In the genomic region with DNA sequence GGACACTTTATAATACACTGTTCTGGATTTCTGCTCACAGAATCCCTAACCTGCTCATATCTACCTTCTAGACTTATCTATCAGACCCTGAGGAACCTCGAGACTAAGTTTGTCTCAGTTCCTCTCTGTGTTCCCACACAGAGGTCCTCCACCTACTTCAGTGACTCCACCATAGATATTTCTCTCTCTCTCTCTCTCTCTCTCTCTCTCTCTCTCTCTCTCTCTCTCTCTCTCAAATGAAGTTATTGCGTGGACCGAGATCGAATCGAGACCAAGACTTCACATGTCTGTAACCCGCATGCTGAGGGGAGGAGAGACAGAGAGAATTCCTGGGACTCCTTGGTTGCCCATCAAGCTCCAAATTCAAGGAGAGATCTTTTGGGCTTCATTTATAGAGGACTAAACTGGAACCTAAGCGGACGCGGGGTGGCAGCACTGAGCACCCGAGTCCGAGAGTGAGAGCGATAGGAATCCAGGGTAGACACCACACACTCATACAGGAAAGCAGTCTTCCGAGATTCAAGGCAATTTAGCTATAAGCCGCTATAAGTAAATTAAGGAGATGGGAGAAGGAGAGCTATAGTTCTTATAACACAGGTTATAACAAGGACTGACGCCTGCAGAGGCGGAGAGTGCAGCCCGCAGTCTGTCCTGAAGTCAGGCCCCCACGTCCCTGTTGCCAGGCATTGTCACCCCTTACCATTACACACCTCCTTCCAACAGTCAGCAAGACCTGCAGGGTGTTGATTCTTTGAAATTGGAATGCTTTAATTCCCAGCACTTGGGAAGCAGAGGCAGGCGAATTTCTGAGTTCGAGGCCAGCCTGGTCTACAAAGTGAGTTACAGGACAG, we compare ENCODE assay signal across 8 mouse cellular contexts. TPM values are rescaled to one million over a fixed set of nuclear protein-coding genes. Genes with fewer than 3 reads are reported as not detected.
DNase-seq lines count a peak whose midpoint lies in the region; ATAC-seq lines count a peak whose summit lies in the region.

No protein-coding gene starts in this region.

- H3K4me2 ChIP-seq in intestine, embryonic 15.5 days (replicated peaks): peak overlapping the region; percentile 56

- DNase-seq in adrenal gland, adult (ENCODE audit: inconsistent age in 2 of 2, low spot score in 1 of 2): peak; percentile 84 to 96
- peak; percentile 92 for DNase-seq in embryo, embryonic 10.5 days (ENCODE audit: low spot score)
- DNase-seq in gastrocnemius, postnatal 14 days: peak; percentile 81
- DNase-seq in left cerebral cortex, postnatal 25 days (ENCODE audit: low spot score in 2 of 2): peak; percentile 85 to 91
- DNase-seq in midbrain, embryonic 10.5 days (ENCODE audit: low spot score): peak; percentile 78
- peak; percentile 91 for DNase-seq in right cerebral cortex, postnatal 4 days

- ATAC-seq in intestine, embryonic 15.5 days: peak; percentile 76
- ATAC-seq in inflammation-experienced regulatory T-cells, adult 6 months: no peak

- no peaks in the 10 kb centered on the region for H3K27me3 ChIP-seq in intestine, embryonic 15.5 days (replicated peaks)
- H3K27me3 ChIP-seq in midbrain, embryonic 10.5 days (ENCODE audit: low read depth, poor library complexity, severe bottlenecking): no peaks in the 10 kb centered on the region

- 0 out of 2 replicates have a peak overlapping the region, but pooled peaks have one; percentile 22 for H3K4me3 ChIP-seq in intestine, embryonic 15.5 days (replicated peaks)
- H3K4me3 ChIP-seq in midbrain, embryonic 10.5 days: peak overlapping the region; percentile 42

- H3K27ac ChIP-seq in intestine, embryonic 15.5 days: no peak overlapping the region
- no peak overlapping the region for H3K27ac ChIP-seq in midbrain, embryonic 10.5 days (replicated peaks)

- no peak overlapping the region for H3K9ac ChIP-seq in intestine, embryonic 15.5 days

- intact Hi-C loops in gastrocnemius, postnatal 14 days (cut with DNase I; ENCODE audit: low total_unique reads): loop anchor here (2.0 to 5.0 kb wide), 2 partner anchors 69 to 312 kb away; no protein-coding TSS in a partner anchor
- intact Hi-C loops in left cerebral cortex, postnatal 25 days (cut with DNase I): loop anchor here (1.0 to 5.0 kb wide), 2 partner anchors 69 to 317 kb away; no protein-coding TSS in a partner anchor

- H3K4me1 ChIP-seq in intestine, embryonic 15.5 days (replicated peaks): peaks cover 2% of the 10 kb centered on the region; the same call in 1 of the 2 replicates
- H3K4me1 ChIP-seq in midbrain, embryonic 10.5 days: peaks cover 14% of the 10 kb centered on the region

- 16% methylated on average over 20 of the region's 20 CpGs for WGBS in intestine, embryonic 15.5 days
- WGBS in midbrain, embryonic 10.5 days: 16% methylated on average over 20 of the region's 20 CpGs

- H3K9me3 ChIP-seq in intestine, embryonic 15.5 days: no peaks in the 10 kb centered on the region
- H3K9me3 ChIP-seq in midbrain, embryonic 10.5 days (replicated peaks): no peaks in the 10 kb centered on the region

- H3K36me3 ChIP-seq in intestine, embryonic 15.5 days: no peaks in the 10 kb centered on the region
- no peaks in the 10 kb centered on the region for H3K36me3 ChIP-seq in midbrain, embryonic 10.5 days

RNA-seq across cellular contexts. Expression of a gene that starts 9.9 kb away (rescaled TPM):
- 100 to 1,000 TPM; 392 to 429 TPM for total RNA-seq in gastrocnemius, postnatal 14 days (2021)
- polyA plus RNA-seq in intestine, embryonic 15.5 days (2015; fragmentation: Nextera tagmentation; extraction: Ambion mirVana): 815 and 831 TPM in 2 replicates
- 100 to 1,000 TPM; 223 to 235 TPM for total RNA-seq in left cerebral cortex, postnatal 25 days (2021)
- 659 and 788 TPM in 2 replicates for polyA plus RNA-seq in midbrain, embryonic 10.5 days (2016; fragmentation: Nextera tagmentation; extraction: Ambion mirVana)
- 1,000 to 10,000 TPM; 1,163 to 1,603 (median 1,351) TPM for polyA plus RNA-seq in inflammation-experienced regulatory T-cells, adult 6 months (2017; shearing (Covaris generic))

RNA-seq across cellular contexts. Expression of a gene that starts 27.0 kb away (rescaled TPM):
- total RNA-seq in gastrocnemius, postnatal 14 days (2021): 10 to 100 TPM; 16.3 to 21.0 TPM
- 4.1 and 6.4 TPM in 2 replicates for polyA plus RNA-seq in intestine, embryonic 15.5 days (2015; fragmentation: Nextera tagmentation; extraction: Ambion mirVana)
- 10 to 100 TPM; 62.6 to 67.1 TPM for total RNA-seq in left cerebral cortex, postnatal 25 days (2021)
- polyA plus RNA-seq in midbrain, embryonic 10.5 days (2016; fragmentation: Nextera tagmentation; extraction: Ambion mirVana): 4.7 and 5.3 TPM in 2 replicates
- 1 to 10 TPM; 2.5 to 4.6 (median 3.3) TPM for polyA plus RNA-seq in inflammation-experienced regulatory T-cells, adult 6 months (2017; shearing (Covaris generic))

RNA-seq across cellular contexts. Expression of a gene that starts 35.7 kb away (rescaled TPM):
- total RNA-seq in gastrocnemius, postnatal 14 days (2021): 100 to 1,000 TPM in 1 of 2 experiments, 10 to 100 TPM in 1; 93.7 to 106 TPM
- polyA plus RNA-seq in intestine, embryonic 15.5 days (2015; fragmentation: Nextera tagmentation; extraction: Ambion mirVana): 1.1 and 2.7 TPM in 2 replicates
- 1 to 10 TPM; 1.4 to 2.2 TPM for total RNA-seq in left cerebral cortex, postnatal 25 days (2021)
- 0.32 and 0.99 TPM in 2 replicates for polyA plus RNA-seq in midbrain, embryonic 10.5 days (2016; fragmentation: Nextera tagmentation; extraction: Ambion mirVana)
- polyA plus RNA-seq in inflammation-experienced regulatory T-cells, adult 6 months (2017; shearing (Covaris generic)): 1 to 10 TPM in 2 of 3 experiments, under 1 TPM in 1; 0.58 to 2.1 (median 1.1) TPM

RNA-seq across cellular contexts. Expression of a gene that starts 36.3 kb away (rescaled TPM):
- 1 to 10 TPM; 2.7 to 3.0 TPM for total RNA-seq in gastrocnemius, postnatal 14 days (2021)
- 3.7 and 5.4 TPM in 2 replicates for polyA plus RNA-seq in intestine, embryonic 15.5 days (2015; fragmentation: Nextera tagmentation; extraction: Ambion mirVana)
- 1 to 10 TPM in 1 of 2 experiments, under 1 TPM in 1; 0.99 to 1.5 TPM for total RNA-seq in left cerebral cortex, postnatal 25 days (2021)
- 2.1 and 3.2 TPM in 2 replicates for polyA plus RNA-seq in midbrain, embryonic 10.5 days (2016; fragmentation: Nextera tagmentation; extraction: Ambion mirVana)
- 1 to 10 TPM; 1.3 to 2.8 (median 2.5) TPM for polyA plus RNA-seq in inflammation-experienced regulatory T-cells, adult 6 months (2017; shearing (Covaris generic))
